Mouse (Mus musculus): ENCODE measurements around the gene D6Wsu163e.

Gene D6Wsu163e

DNA sequence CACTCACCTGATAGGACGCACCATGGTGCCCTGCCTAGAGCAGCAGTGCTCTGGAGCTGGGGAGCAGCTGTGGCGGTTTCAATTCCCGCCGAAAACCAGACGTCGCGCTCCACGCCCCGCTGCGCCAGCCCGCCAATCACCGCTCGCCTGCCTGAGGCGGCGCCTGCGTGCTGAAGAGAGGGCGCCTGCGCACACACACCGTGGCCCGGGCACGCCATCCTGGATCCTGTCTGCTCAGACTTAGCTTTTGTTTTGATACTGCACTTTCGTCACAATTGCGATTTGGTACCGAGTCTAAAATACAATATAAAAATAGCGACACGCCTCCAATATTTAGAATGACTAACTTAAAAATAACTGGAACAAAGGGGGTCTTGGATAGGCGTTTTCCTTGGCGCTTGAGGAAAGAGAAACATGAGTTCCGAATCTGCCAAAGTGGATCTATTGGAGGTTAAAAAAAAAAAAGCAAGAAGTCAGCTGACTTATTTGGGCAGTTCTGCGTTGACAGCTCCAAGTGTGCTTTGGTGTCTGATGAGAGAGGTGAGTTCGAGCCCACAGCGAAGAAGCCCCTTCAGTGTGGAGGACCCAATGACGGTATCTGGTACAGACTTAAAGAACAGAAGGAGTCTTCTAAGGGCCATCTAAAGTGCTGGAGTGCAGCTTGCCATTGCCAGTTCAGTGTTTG is at the start of gene D6Wsu163e, which contains the start of gene Rad51ap1:
Gene D6Wsu163e (plus strand): TSS at position 476 of the 685 bp plus-strand sequence.
Gene Rad51ap1 (minus strand): TSS at position 101 of the 685 bp plus-strand sequence.
- peak; percentile 96 for DNase-seq (ENCODE audit: inconsistent ontology term)

DNA sequence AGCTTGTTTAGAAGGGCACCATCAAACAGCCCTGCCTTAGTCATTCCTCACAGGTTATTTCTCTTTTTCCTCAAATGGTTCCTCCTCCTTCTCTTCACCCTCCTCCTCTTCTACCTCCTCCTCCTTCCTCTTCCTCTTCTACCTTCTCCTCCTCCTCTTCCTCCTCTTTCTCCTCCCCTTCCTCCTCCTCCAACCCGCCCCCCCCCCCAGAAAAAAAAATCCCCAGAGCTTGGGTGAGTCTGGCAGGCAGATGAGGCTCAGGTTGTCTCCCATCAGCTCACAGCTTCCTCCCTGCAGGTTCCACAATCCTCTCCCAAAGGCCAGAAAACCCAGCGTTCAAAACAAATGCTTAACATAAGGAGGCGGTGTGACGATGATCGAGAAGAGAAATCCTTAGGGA is 32.4 kb upstream of the D6Wsu163e start:
- DNase-seq (ENCODE audit: inconsistent ontology term) = no peak

DNA sequence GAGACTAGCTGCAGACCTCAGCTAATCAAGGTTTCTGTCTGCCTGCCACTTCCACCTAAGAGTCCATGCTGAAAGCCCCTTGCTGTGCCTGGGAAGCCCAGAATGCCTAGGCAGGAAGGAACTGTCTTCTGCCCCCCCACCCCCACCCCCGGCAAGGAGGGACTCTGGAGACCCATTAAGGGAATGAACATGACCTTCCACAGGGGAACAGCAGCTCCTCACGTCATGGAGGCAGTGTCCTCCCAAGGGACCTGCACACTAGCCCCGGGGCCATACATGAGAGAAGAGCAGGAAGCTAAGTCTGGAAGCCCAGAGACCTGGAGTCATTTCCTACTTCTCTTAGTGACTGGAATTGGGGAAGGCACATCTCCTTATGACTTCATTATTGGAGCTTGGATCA is 31.9 kb upstream of the D6Wsu163e start:
- no peak for DNase-seq (ENCODE audit: inconsistent ontology term)

GRCm38 (mm10) chr6:126910727-126911126 is 29.0 kb upstream of the D6Wsu163e start:
- DNase-seq (ENCODE audit: inconsistent ontology term) = no peak

- DNase-seq (ENCODE audit: inconsistent ontology term) = no peak
Observed at GRCm38 (mm10) chr6:126914928-126915327, 24.8 kb upstream of the D6Wsu163e start.

DNA sequence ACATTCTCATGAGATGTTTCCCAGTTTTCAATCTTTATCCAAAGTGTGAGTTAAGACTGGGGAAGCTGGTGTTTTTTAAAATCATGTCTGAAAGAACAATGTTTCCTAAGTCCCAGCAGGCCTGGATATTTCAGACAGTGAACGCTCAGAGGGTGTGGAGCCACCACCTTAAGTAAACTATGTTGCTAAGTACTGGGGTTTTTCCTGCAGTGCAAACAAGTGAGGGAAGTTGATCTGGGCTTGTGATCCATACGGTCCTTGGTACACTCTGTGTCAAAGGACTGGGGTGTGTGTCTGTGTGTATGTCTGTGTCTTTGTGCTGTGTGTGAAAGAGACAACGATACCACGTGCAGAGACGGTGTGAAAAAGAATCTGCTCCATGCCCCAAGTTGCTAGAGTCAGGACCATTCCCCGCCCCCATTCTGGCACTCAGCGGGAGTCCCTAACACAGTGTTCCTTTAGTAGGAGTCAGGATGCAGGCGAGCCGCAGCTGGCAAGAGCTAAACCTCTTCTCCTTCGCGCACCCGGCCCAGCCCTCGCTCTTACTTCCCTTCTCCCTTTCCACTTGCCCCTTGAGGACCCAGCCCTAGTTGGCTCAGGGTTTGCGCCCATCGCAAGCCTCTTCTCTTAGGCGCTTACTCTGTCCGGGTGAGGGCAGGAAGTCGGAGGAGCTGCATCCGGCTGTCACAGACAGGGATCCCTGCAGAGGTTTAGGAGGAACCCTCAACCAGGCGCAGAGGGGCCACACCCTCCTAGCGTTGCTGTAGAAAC is 18.5 kb upstream of the D6Wsu163e start, which contains the start of gene Dyrk4:
Gene Dyrk4 (minus strand): TSS at position 729 of the 771 bp plus-strand sequence.
- no peak for DNase-seq (ENCODE audit: inconsistent ontology term)

- DNase-seq (ENCODE audit: inconsistent ontology term) = peak; percentile 40
Observed at GRCm38 (mm10) chr6:126932896-126933295, 6.9 kb upstream of the D6Wsu163e start.

GRCm38 (mm10) chr6:126938047-126938446 is 1.7 kb upstream of the D6Wsu163e start:
- no peak for DNase-seq (ENCODE audit: inconsistent ontology term)

- no peak for DNase-seq (ENCODE audit: inconsistent ontology term)
Observed at GRCm38 (mm10) chr6:126938853-126939486, 792 bp upstream of the D6Wsu163e start.

- DNase-seq (ENCODE audit: inconsistent ontology term) = peak; percentile 48
Observed at GRCm38 (mm10) chr6:126940451-126940850, 689 bp downstream of the D6Wsu163e start.

DNA sequence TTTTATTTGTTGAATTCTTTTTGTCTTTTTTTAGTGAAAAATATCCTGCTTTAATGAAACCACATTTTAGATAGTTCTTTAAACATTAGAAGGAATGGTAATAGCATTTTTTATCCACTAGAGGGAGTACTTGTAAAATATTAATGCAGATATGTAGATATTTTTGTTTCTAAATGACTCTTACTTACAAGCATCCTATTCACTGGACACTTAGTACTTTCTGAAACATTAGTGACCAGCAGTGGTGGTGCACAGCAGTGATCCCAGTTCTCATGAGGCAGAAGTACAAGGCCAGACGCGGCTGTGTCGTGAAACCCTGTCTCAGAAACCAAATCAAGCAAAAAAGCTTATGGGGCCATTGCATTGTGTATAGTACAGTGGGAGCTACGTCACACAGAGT is 8.6 kb downstream of the D6Wsu163e start:
- DNase-seq (ENCODE audit: inconsistent ontology term) = peak; percentile 22

GRCm38 (mm10) chr6:126955734-126956133 is 16.0 kb downstream of the D6Wsu163e start:
- DNase-seq (ENCODE audit: inconsistent ontology term) = peak; percentile 34

DNA sequence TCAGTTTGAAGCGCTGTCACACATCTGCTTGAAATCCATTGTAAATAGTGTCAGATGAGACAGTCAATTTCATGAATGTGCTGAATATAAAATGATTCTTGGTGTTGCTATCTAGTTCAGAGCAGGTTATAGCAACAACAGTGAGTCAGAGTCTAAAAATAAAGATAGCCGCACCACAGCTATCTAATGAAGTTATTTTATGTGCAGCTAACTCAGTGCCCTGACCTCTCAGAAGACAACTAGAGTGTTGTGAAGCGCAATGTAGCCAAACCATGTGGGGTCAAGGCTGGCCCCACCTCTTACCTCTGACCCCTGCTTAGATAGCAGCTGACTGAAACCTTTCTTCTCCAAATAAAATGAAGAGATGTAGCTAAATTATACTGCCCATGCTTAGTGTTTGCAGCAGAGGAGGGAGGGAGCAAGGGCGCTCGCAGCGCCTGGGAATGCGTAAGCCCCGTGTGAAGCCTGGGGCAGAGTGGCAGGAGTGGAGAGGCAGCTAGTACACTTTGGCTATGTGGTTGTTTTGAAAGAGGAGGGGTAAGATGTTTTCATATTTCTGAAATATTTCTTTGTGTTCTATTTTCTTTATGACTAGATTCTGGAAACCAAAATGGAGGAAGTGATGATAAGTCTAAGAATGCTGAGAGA is 21.7 kb downstream of the D6Wsu163e start:
- no peak for DNase-seq (ENCODE audit: inconsistent ontology term)

GRCm38 (mm10) chr6:126962709-126963108 is 22.9 kb downstream of the D6Wsu163e start:
- no peak for DNase-seq (ENCODE audit: inconsistent ontology term)

GRCm38 (mm10) chr6:126963426-126963825 is 23.7 kb downstream of the D6Wsu163e start:
- no peak for DNase-seq (ENCODE audit: inconsistent ontology term)

GRCm38 (mm10) chr6:126966241-126967026 is 26.7 kb downstream of the D6Wsu163e start:
- DNase-seq (ENCODE audit: inconsistent ontology term) = no peak

GRCm38 (mm10) chr6:126981539-126982234 is 41.9 kb downstream of the D6Wsu163e start:
- peak; percentile 88 for DNase-seq (ENCODE audit: inconsistent ontology term)

- DNase-seq (ENCODE audit: inconsistent ontology term) = no peak
Observed at GRCm38 (mm10) chr6:126993676-126994075, 53.9 kb downstream of the D6Wsu163e start.

DNA sequence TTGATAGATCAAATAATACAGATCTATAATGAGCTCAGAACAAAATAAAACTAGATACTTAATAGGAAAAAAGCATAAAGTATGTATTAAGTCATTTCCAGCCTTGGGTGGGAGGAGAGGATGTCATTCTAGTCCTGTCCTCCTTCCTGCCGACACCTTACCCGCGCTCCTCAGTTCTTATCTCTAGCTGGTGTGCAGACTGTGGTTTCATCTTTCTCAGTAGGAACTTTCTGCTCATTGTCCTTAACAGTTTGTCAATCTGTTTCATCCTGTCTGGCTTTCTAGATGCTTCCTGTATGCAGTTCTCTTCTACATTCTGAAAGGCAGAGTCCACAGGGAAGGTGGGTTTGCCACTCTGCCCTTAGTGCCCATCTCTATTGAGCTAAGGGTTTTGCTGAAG is 55.7 kb downstream of the D6Wsu163e start:
- DNase-seq (ENCODE audit: inconsistent ontology term) = no peak

DNA sequence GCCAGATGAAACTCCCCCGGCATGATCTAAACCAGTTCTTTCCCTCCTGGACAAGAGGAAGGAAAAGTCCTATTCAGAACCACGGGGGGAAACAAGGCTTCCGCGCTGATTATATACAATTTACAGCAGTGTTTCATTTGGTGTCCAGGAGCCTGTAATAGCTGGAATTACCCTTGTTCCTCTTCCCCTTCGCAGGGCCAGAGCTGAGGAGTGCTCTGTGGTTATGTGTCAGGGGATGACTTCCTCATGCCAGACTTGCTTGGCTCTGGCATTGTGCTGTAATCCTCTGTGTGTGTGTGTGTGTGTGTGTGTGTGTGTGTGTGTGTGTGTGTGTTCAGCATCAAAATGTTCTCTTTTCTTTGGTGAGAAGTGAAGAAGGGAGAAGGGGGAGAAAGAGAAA is 56.6 kb downstream of the D6Wsu163e start:
- DNase-seq (ENCODE audit: inconsistent ontology term) = no peak
